ENCODE assay signal across 30 mouse cellular contexts in genomic region chr14:77147635-77148034, GRCm38 (mm10). TPM values are rescaled to one million over a fixed set of nuclear protein-coding genes. Genes with fewer than 3 reads are reported as not detected.
"Had no signal": no experiment of that assay in that cellular context is flagged by ENCODE, and none has a peak within 500 bp of the region (broad histone marks: within the 10 kb centered on the region; RNA-seq: fewer than 3 reads in every experiment).

No protein-coding gene starts in this region.

- H3K4me2 ChIP-seq: embryonic facial prominence, embryonic 12.5 days; embryonic facial prominence, embryonic 13.5 days; embryonic facial prominence, embryonic 15.5 days; forebrain, embryonic 12.5 days; forebrain, embryonic 15.5 days; heart, embryonic 11.5 days had no signal

- DNase-seq: cerebellum, adult 2 months; cerebellum, adult 8-10 months; cerebellum, adult 9-10 months; cerebellum, adult 9-11 months; cerebellum, postnatal 10 days; cerebellum, postnatal 14 days; cerebellum, postnatal 25 days; cerebellum, postnatal 36 days; embryo, embryonic 11 days; gastrocnemius, adult 2 months; gastrocnemius, postnatal 10 days; gastrocnemius, postnatal 14 days; gastrocnemius, postnatal 25 days; gastrocnemius, postnatal 36 days; heart, adult 18-20 months; heart, adult 2 months had no signal

- H3K4me1 ChIP-seq: embryonic facial prominence, embryonic 15.5 days; forebrain, embryonic 10.5 days; forebrain, embryonic 12.5 days had no signal

- H3K36me3 ChIP-seq: embryonic facial prominence, embryonic 10.5 days; embryonic facial prominence, embryonic 12.5 days; embryonic facial prominence, embryonic 13.5 days; embryonic facial prominence, embryonic 15.5 days; forebrain, embryonic 10.5 days; forebrain, embryonic 12.5 days; forebrain, embryonic 15.5 days; heart, embryonic 10.5 days had no signal

- ATAC-seq: forebrain, embryonic 14.5 days; forebrain, embryonic 15.5 days; forebrain, embryonic 16.5 days had no signal

- H3K27ac ChIP-seq: embryonic facial prominence, embryonic 10.5 days; embryonic facial prominence, embryonic 12.5 days; embryonic facial prominence, embryonic 13.5 days; embryonic facial prominence, embryonic 15.5 days; forebrain, embryonic 10.5 days; forebrain, embryonic 12.5 days; forebrain, embryonic 15.5 days; gastrocnemius, adult 2 months; heart, adult 2 months; heart, embryonic 10.5 days had no signal

- H3K9ac ChIP-seq: embryonic facial prominence, embryonic 12.5 days; embryonic facial prominence, embryonic 13.5 days; embryonic facial prominence, embryonic 15.5 days; forebrain, embryonic 12.5 days; forebrain, embryonic 15.5 days had no signal

- H3K9me3 ChIP-seq: embryonic facial prominence, embryonic 10.5 days; embryonic facial prominence, embryonic 12.5 days; embryonic facial prominence, embryonic 13.5 days; embryonic facial prominence, embryonic 15.5 days; forebrain, embryonic 10.5 days; forebrain, embryonic 12.5 days; forebrain, embryonic 15.5 days; heart, embryonic 10.5 days had no signal

- H3K27me3 ChIP-seq: embryonic facial prominence, embryonic 12.5 days; embryonic facial prominence, embryonic 13.5 days; embryonic facial prominence, embryonic 15.5 days; forebrain, embryonic 12.5 days; forebrain, embryonic 15.5 days had no signal

- H3K4me3 ChIP-seq: embryonic facial prominence, embryonic 10.5 days; embryonic facial prominence, embryonic 12.5 days; embryonic facial prominence, embryonic 13.5 days; embryonic facial prominence, embryonic 15.5 days; erythroblast, embryonic 14.5 days; forebrain, embryonic 10.5 days; forebrain, embryonic 12.5 days; forebrain, embryonic 15.5 days; gastrocnemius, adult 2 months; heart, adult 2 months; heart, embryonic 10.5 days had no signal

RNA-seq across cellular contexts. Expression of gene Enox1, which starts 8.9 kb away (rescaled TPM):
- total RNA-seq: common myeloid progenitor, adult 5-6 weeks; granulocyte monocyte progenitor cell, adult 5-6 weeks had no signal
- polyA plus RNA-seq: erythroblast, embryonic 14.5 days had no signal
